Mouse (Mus musculus): ENCODE results near the gene Ppp6r1.

Ppp6r1 gene

DNA sequence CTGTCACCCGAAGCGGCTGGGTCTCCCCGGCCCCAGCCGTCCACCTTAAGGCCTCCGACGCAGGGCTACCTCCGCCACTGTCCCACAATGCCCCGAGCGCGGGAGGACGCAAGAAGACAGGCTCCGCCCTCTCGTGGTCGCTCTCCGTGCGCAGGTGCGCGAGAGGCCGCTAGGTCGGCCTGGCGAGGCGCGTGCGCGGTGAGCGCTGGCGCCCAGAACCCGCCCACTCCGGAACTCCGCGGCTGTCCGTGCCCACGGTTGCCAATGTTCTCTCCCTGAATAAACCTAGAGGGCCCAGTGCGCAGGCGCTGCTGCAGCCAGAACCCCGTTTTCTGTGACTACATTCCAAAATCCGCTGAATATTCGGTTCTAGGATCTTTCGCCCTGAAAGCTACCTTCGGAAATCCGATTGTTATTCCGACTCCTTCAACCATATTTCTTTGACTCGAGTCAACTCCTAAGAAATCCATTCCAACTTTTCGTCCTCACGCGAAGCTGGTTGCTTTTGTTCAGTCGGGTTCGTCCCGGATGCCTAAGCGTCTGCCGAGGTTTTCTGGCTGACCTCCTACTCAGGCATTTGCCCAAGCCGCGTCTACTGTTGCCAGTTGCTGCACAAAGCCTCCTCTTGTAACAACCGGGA is at the start of gene Ppp6r1:
Gene Ppp6r1 (minus strand): TSS at position 108 of the 640 bp plus-strand sequence.
- peak; percentile 90 for ATAC-seq (ENCODE audit: low TSS enrichment)

DNA sequence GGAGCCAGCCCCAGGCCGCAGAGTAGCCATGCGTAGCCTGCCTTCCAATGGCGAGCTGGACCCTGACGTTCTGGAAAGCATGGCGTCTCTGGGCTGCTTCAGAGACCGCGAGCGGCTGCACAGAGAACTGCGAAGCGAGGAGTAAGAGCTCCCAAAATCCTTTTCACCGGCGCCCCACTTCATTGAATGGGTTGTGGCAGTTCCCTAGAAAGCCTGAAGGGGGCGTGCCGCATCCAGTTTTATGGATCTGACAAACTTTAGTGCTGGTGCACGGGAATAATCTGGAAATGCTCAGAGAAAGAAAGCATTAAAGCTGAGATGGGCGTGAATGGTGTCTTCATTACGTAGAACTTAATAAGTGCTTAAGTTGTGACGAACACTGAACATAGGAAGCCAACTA is 46.3 kb upstream of the Ppp6r1 start:
- peak; percentile 16; the same call in 1 of the 2 replicates for ATAC-seq (ENCODE audit: low TSS enrichment)

GRCm38 (mm10) chr7:4703195-4703594 is 44.4 kb upstream of the Ppp6r1 start:
- no peak for ATAC-seq (ENCODE audit: low TSS enrichment)

GRCm38 (mm10) chr7:4702334-4702733 is 43.5 kb upstream of the Ppp6r1 start:
- no peak for ATAC-seq (ENCODE audit: low TSS enrichment)

DNA sequence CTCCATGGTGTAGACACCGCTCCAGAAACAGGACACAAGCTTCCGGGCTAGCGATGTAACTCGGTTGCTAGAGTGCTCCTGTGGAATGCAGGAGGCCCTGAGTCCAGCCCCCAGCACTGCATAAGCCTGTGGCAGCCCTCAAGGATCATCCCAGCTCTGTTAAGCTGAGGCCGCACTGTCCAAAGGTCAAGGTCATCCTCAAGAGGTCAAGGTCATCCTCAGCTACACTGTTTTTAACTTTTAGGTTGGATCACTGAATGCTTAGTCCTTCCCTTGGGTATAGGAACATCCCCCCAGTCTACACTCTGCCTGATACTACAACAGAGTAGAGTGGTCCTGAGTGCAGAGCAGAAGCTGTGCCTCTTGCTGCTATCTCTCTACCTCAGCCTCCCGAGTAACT is 34.2 kb upstream of the Ppp6r1 start:
- no peak for ATAC-seq (ENCODE audit: low TSS enrichment)

- peak; percentile 54 for ATAC-seq (ENCODE audit: low TSS enrichment)
These were observed 32.3 kb upstream of the Ppp6r1 start for GRCm38 (mm10) chr7:4690951-4691653.

DNA sequence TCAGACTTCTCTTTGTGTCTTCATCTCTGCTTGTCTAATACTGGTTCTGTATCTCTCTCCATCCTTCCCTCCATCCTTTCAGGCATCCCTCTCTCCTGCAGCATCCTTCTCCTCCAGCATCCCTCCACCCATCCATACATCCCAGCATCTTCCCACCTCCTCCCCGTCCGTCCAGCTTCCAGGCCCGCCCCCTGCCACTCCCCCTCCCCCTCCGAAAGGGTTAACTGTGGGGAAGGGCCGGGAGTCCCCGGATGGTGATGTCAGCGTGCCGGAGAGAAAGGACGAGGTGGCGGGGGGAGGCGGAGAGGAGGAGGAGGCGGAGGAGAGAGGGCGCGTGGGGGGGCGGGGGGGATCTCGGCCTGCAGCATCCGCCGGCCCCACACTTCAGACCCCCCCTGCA is 31.6 kb upstream of the Ppp6r1 start, which contains the start of gene Brsk1:
Gene Brsk1 (plus strand): TSS at position 218 of the 400 bp plus-strand sequence.
- peak; percentile 64 for ATAC-seq (ENCODE audit: low TSS enrichment)

- ATAC-seq (ENCODE audit: low TSS enrichment): peak; percentile 97
These were observed 26.0 kb upstream of the Ppp6r1 start, which contains the start of gene Hspbp1 for GRCm38 (mm10) chr7:4684632-4685417. TSS of gene Hspbp1 (minus strand) at chr7:4685068.

DNA sequence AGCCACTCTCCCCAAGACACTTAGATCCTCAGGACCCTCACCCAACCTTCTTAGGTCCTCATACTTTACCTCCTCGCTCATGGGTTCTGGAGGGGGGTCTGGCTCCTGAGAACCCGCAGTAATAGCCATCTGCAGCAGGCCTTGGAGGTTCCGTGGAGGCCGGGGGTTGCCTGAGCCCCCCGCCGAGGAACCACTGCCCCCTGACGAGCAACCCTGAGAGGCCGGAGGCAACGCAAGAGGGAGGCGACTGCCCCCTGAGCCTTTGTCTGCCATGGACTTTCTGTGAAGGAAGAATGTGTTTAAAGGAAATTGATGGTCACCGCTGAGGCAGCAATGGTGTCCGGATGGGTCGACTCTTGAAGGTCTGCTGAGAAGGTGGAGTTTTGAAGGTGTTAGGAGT is 25.4 kb upstream of the Ppp6r1 start:
- peak; percentile 5; the same call in 1 of the 2 replicates for ATAC-seq (ENCODE audit: low TSS enrichment)

GRCm38 (mm10) chr7:4683307-4683706 is 24.5 kb upstream of the Ppp6r1 start:
- ATAC-seq (ENCODE audit: low TSS enrichment): no peak

- no peak for ATAC-seq (ENCODE audit: low TSS enrichment)
These were observed 16.4 kb upstream of the Ppp6r1 start for GRCm38 (mm10) chr7:4675200-4675599.

DNA sequence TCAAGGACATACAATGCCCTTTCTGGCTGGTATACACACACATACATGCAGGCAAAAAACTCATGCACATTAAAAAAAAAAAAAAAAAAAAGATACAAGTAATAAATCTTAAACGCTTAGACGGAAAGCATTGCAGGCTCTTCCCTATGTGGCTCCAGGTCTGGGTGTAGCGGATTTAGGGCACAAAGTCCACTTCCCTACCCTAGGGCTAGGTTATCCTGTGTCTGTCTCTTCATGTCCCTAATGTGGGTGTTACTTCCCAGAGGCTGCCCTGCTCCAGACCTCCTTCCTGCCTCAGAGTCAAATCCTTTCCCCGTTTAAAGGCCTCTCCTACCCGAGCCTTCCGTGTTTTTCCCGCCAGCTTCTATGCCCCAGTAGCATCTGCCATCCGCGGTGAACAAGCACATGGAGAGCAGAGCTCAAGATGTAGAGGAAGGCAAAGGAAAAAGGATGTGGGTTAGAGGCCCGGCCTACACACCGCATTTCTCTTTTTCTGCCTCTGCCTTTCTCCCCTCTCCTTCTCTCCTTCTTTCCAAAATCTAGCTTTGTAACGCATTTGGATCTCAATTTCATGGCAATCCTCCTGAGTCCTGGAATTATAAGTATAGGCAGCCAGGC is 15.4 kb upstream of the Ppp6r1 start:
- ATAC-seq (ENCODE audit: low TSS enrichment): no peak

DNA sequence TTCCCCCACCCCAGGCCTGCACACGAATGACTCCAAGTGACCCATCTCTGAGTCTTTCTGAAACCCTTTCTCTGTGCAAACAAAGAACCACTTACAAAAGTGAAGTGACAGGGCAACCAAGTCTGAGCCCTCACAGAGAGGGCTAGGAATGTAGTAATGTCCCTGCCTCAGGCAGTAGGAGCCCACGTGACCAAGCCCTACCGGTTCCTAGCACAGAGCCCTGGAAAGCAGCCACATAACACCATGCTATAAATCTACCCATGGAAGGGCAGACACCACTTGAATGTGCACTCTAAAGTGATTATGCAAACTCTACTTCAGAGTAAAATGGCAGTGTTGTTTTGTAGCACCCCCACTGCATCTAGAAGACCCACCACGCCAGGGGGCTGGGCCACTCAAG is 13.1 kb upstream of the Ppp6r1 start:
- ATAC-seq (ENCODE audit: low TSS enrichment): no peak

- ATAC-seq (ENCODE audit: low TSS enrichment): no peak
These were observed 11.9 kb upstream of the Ppp6r1 start for GRCm38 (mm10) chr7:4670655-4671255.

DNA sequence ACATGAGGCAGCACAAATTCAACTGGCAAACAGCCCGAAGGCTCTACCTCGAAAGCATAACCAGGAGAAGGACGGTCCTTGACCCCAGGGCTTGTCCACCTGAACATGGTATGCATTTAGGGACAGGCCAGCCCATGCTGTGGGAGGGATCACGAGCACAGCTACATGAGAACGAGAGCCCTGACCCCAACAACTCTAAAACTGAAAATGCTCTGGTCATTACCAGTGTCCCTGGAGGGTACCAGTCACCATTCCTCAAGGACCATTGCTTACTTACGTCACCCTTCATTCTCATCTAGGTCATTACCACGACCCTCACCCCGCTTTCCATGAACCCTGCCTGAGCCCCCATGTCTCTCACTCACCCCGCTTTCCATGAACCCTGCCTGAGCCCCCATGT is 10.3 kb upstream of the Ppp6r1 start:
- ATAC-seq (ENCODE audit: low TSS enrichment): no peak

DNA sequence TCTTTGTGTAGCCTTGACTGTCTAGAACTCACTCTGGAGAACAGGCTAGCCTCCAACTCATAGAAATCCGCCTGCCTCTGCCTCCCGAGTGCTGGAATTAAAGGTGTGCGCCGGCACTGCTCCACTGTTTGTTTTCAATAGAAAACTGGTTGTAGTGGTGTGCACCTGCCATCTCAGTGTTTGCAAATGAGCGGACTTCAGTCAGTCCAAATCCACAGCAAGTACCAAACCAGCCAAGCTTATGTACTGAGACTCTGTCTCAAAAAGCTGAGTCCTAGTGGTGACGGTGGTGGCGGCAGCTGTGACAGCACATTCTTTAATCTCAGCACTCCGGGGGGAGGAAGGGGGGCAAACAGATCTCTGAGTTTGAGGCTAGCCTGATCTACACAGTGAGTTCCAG is 9.7 kb upstream of the Ppp6r1 start:
- ATAC-seq (ENCODE audit: low TSS enrichment): no peak

DNA sequence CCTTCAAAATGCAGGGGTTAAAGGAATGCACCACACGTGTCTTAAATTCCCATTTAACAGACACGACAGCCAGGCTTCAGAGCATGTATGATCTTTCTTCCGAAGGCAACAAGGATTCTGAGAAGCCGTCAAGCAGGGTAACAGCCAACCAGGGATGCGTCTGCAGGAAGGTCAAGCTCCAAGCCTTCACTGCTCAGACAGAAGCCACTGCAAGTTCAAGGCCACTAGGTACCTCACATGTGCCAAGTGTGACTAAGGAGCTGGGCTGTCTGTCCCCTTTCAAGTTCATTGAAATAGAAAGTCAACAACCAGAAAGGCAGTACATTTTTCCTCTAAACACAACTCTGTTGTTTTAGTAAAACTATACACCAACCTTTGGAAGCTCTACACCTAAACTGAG is 8.1 kb upstream of the Ppp6r1 start:
- ATAC-seq (ENCODE audit: low TSS enrichment): no peak

DNA sequence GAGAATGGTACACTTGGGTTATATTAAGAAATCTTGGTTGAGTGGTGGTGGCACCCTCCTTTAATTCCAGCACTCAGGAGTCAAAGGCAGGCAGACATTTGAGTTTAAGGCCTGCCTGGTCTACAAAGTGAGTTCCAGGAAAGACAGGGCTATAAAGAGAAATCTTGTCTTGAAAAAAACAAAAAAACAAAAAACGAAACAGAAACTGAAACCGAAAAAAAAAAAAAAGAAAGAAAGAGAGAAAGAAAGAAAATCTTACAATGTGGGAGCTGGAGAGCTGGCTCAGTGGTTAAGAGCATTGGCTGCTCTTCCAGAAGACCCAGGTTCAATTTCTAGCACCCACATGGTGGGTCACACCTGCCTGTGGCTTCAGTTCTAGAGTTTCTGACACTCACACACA is 4.9 kb upstream of the Ppp6r1 start:
- ATAC-seq (ENCODE audit: low TSS enrichment): no peak

- ATAC-seq (ENCODE audit: low TSS enrichment): no peak
These were observed 4.4 kb upstream of the Ppp6r1 start for GRCm38 (mm10) chr7:4663179-4663578.

- no peak for ATAC-seq (ENCODE audit: low TSS enrichment)
These were observed 1.2 kb upstream of the Ppp6r1 start for GRCm38 (mm10) chr7:4659911-4660443.

GRCm38 (mm10) chr7:4658128-4658907 is 501 bp downstream of the Ppp6r1 start:
- ATAC-seq (ENCODE audit: low TSS enrichment): peak; percentile 28; the same call in 1 of the 2 replicates
